Mouse (Mus musculus): Measurements from ENCODE around the gene Rnf113a1. TPM values are rescaled to one million over a fixed set of nuclear protein-coding genes. Genes with fewer than 3 reads are reported as not detected.
"Not testable (repeated sequence)": the region's sequence is repeated elsewhere in the genome, so short reads cannot be mapped to it uniquely, and the experiment has no call there.

The Rnf113a1 gene
- polyA plus RNA-seq, 1 experiment: 4.5 TPM

DNA sequence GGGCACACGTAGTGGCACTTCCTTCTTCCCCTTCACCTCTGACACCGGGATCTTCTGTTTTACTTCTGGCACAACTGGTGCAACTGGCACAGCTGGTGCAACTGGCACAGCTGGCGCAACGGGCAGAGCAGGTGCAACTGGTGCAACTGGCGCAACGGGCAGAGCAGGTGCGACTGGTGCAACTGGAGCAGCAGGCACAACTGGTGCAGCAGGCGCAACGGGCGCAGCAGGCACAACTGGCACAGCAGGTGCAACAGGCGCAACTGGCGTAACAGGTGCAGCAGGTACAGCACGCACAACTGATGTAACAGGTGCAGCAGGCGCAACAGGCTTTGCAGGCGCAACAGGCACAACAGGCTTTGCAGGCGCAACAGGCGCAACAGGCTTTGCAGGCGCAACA is 27.9 kb upstream of the Rnf113a1 start:
- no peaks in the 10 kb centered on the region for H3K79me3 ChIP-seq (ENCODE audit: low read depth)
- H3K79me2 ChIP-seq (ENCODE audit: control insufficient read depth, insufficient read depth): no peaks in the 10 kb centered on the region
- H3K27me3 ChIP-seq (ENCODE audit: control insufficient read depth, insufficient read depth, insufficient read length): no peaks in the 10 kb centered on the region
- TF ChIP-seq CEBPB (IDR thresholded peaks at IDR 0.05; ENCODE audit: low read depth): no peak
- H3K36me3 ChIP-seq (ENCODE audit: control insufficient read depth, insufficient read depth): no peaks in the 10 kb centered on the region
- no peak overlapping the region for H3K4me3 ChIP-seq (ENCODE audit: insufficient read depth, poor library complexity, severe bottlenecking)
- H3ac ChIP-seq (ENCODE audit: control insufficient read depth, insufficient read length, low read depth): no peak overlapping the region

DNA sequence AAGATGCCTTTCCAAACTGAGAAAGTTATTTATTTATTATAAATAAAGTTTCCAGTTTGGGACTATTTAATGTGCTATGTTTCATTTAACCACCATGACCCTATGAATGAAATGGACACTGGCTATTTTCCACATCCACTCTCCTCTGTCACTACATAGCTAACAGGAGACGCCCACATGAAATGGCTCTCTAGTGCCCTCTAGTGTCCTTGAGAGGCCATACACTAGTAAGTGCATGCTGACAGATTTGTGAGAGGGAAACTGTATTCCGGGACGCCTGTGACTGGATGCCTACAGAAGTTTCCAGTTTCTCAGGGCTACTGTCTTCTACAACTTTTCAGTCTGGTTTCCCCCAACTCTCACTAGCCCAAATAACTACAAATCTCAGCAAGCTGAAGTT is 24.0 kb upstream of the Rnf113a1 start:
- Histone ChIP-seq H3K79me2 (ENCODE audit: control insufficient read depth, insufficient read depth) (no peaks in the 10 kb centered on the region), H3ac (ENCODE audit: control insufficient read depth, insufficient read length, low read depth) (no peak overlapping the region), H3K79me3 (ENCODE audit: low read depth) (no peaks in the 10 kb centered on the region), H3K27me3 (ENCODE audit: control insufficient read depth, insufficient read depth, insufficient read length) (no peaks in the 10 kb centered on the region), H3K36me3 (ENCODE audit: control insufficient read depth, insufficient read depth) (no peaks in the 10 kb centered on the region), H3K4me3 (ENCODE audit: insufficient read depth, poor library complexity, severe bottlenecking) (no peak overlapping the region)
- TF ChIP-seq CTCF (IDR thresholded peaks at IDR 0.05; ENCODE audit: control insufficient read depth, insufficient read depth, insufficient read length) (no peak), MYOG (IDR thresholded peaks at IDR 0.05; ENCODE audit: control insufficient read depth, extremely low read depth, insufficient read length) (no peak), FOSL1 (IDR thresholded peaks at IDR 0.05; ENCODE audit: insufficient read depth, low read length, poor library complexity, severe bottlenecking) (no peak), MYOD1 (IDR thresholded peaks at IDR 0.05; ENCODE audit: control insufficient read depth, insufficient read length, low read depth) (no peak), MAX (IDR thresholded peaks at IDR 0.05) (no peak), USF1 (IDR thresholded peaks at IDR 0.05; ENCODE audit: low read depth) (no peak), CEBPB (IDR thresholded peaks at IDR 0.05; ENCODE audit: low read depth) (no peak)

DNA sequence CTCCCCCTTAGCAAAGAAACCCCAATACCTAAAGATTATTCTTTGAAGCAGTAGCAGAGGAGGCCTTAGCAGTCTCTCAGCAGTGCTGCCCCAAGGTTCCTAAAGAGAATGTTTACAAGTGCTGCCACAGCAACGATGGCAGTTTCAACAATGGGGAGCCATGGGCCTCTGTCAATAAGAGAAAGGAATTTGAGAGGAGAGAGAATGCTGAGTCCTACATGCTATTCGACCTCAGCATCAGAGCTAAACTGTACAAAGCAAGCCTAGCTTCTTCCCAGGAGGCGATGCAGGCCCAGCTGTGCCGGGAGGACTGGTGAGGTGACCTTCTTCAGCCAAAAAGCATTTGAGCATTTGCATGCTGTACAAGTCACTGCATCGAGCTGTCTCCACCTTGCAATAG is 22.3 kb upstream of the Rnf113a1 start, which contains the start of gene Akap14:
Akap14 (minus strand) TSS at position 101 of the 400 bp plus-strand sequence.
- Histone ChIP-seq H3K27me3 (ENCODE audit: control insufficient read depth, insufficient read depth, insufficient read length) (no peaks in the 10 kb centered on the region), H3K4me3 (ENCODE audit: insufficient read depth, poor library complexity, severe bottlenecking) (no peak within 1 kb of the TSS), H3K79me2 (ENCODE audit: control insufficient read depth, insufficient read depth) (no peaks in the 10 kb centered on the region), H3K36me3 (ENCODE audit: control insufficient read depth, insufficient read depth) (no peaks in the 10 kb centered on the region), H3K79me3 (ENCODE audit: low read depth) (no peaks in the 10 kb centered on the region), H3ac (ENCODE audit: control insufficient read depth, insufficient read length, low read depth) (no peak within 1 kb of the TSS)
- TF ChIP-seq MYOD1 (IDR thresholded peaks at IDR 0.05; ENCODE audit: control insufficient read depth, insufficient read length, low read depth): no peak
- TF ChIP-seq MYOG (IDR thresholded peaks at IDR 0.05; ENCODE audit: control insufficient read depth, extremely low read depth, insufficient read length): no peak
- TF ChIP-seq USF1 (IDR thresholded peaks at IDR 0.05; ENCODE audit: low read depth): no peak
- TF ChIP-seq MAX (IDR thresholded peaks at IDR 0.05): no peak
- TF ChIP-seq CTCF (IDR thresholded peaks at IDR 0.05; ENCODE audit: control insufficient read depth, insufficient read depth, insufficient read length): no peak
- TF ChIP-seq CEBPB (IDR thresholded peaks at IDR 0.05; ENCODE audit: low read depth): no peak
- no peak for TF ChIP-seq FOSL1 (IDR thresholded peaks at IDR 0.05; ENCODE audit: insufficient read depth, low read length, poor library complexity, severe bottlenecking)

DNA sequence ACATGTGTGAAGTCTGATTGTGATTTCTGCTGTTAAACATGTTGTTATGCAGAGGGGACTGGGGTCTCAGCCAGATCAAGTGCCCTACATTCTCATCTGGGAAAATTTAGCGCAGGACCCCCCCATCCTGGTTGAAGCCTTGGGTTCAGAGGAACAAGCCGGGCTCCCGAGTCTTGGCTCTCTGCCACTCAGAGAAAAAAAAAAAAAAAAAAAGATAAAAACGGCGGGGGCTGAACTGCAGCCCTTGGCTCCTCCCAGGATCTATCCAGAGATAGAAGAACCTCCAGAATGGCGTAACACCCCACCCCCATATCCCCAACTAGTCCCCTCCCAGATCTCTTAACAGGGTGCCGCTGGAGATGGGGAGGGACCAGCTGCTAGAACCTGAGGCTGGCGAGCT is 6.6 kb upstream of the Rnf113a1 start:
- H3K79me3 ChIP-seq (ENCODE audit: low read depth); H3K4me3 ChIP-seq (ENCODE audit: insufficient read depth, poor library complexity, severe bottlenecking); H3K27me3 ChIP-seq (ENCODE audit: control insufficient read depth, insufficient read depth, insufficient read length); H3K36me3 ChIP-seq (ENCODE audit: control insufficient read depth, insufficient read depth); H3K79me2 ChIP-seq (ENCODE audit: control insufficient read depth, insufficient read depth); H3ac ChIP-seq (ENCODE audit: control insufficient read depth, insufficient read length, low read depth): not testable (repeated sequence)

DNA sequence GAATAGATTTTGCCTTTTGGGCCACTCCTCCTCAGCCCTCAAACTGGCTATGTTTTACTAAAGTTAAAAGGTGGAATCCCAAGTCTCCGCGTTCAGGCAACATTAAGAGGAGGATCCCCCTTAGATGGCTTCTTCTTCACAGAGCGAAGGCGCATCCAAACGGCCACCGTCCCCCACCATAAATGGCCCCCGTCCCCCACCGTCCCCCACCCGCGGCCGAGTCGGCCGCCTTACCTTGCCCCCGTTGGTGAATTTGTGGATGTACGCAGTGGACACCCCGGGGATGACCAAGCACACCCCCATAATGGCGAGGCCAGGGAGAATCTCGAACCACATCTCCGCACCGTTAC is 315 bp upstream of the Rnf113a1 start:
- Histone ChIP-seq H3ac (ENCODE audit: control insufficient read depth, insufficient read length, low read depth) (peak overlapping the region; percentile 16), H3K27me3 (ENCODE audit: control insufficient read depth, insufficient read depth, insufficient read length) (no peaks in the 10 kb centered on the region), H3K4me3 (ENCODE audit: insufficient read depth, poor library complexity, severe bottlenecking) (peak overlapping the region; percentile 37), H3K79me3 (ENCODE audit: low read depth) (no peaks in the 10 kb centered on the region), H3K79me2 (ENCODE audit: control insufficient read depth, insufficient read depth) (no peaks in the 10 kb centered on the region), H3K36me3 (ENCODE audit: control insufficient read depth, insufficient read depth) (no peaks in the 10 kb centered on the region)
- no peak for TF ChIP-seq USF1 (IDR thresholded peaks at IDR 0.05; ENCODE audit: low read depth)
- no peak for TF ChIP-seq CEBPB (IDR thresholded peaks at IDR 0.05; ENCODE audit: low read depth)
- no peak for TF ChIP-seq MYOD1 (IDR thresholded peaks at IDR 0.05; ENCODE audit: control insufficient read depth, insufficient read length, low read depth)
- no peak for TF ChIP-seq MAX (IDR thresholded peaks at IDR 0.05)
- TF ChIP-seq MYOG (IDR thresholded peaks at IDR 0.05; ENCODE audit: control insufficient read depth, extremely low read depth, insufficient read length): no peak
- no peak for TF ChIP-seq FOSL1 (IDR thresholded peaks at IDR 0.05; ENCODE audit: insufficient read depth, low read length, poor library complexity, severe bottlenecking)
- no peak for TF ChIP-seq CTCF (IDR thresholded peaks at IDR 0.05; ENCODE audit: control insufficient read depth, insufficient read depth, insufficient read length)

DNA sequence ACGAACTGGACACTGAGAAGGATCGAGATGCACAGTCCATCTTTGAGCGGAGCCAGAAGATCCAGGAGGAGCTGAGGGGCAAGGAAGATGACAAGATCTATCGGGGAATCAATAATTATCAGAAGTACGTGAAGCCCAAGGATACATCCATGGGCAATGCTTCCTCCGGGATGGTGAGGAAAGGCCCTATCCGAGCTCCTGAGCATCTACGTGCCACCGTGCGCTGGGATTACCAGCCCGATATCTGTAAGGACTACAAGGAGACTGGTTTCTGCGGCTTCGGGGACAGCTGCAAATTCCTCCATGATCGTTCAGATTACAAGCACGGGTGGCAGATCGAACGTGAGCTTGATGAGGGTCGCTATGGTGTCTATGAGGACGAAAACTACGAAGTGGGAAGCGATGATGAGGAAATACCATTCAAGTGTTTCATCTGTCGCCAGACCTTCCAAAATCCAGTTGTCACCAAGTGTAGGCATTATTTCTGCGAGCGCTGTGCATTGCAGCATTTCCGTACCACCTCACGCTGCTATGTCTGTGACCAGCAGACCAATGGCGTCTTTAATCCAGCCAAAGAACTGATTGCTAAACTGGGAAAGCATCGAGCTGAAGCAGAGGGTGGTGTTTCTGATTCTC is 817 bp downstream of the Rnf113a1 start:
- peak overlapping the region; percentile 60 for H3ac ChIP-seq (ENCODE audit: control insufficient read depth, insufficient read length, low read depth)
- no peaks in the 10 kb centered on the region for H3K36me3 ChIP-seq (ENCODE audit: control insufficient read depth, insufficient read depth)
- H3K79me2 ChIP-seq (ENCODE audit: control insufficient read depth, insufficient read depth): no peaks in the 10 kb centered on the region
- peak overlapping the region; percentile 37 for H3K4me3 ChIP-seq (ENCODE audit: insufficient read depth, poor library complexity, severe bottlenecking)
- H3K79me3 ChIP-seq (ENCODE audit: low read depth): no peaks in the 10 kb centered on the region
- no peaks in the 10 kb centered on the region for H3K27me3 ChIP-seq (ENCODE audit: control insufficient read depth, insufficient read depth, insufficient read length)
- TF ChIP-seq MAX (IDR thresholded peaks at IDR 0.05): no peak
- TF ChIP-seq MYOD1 (IDR thresholded peaks at IDR 0.05; ENCODE audit: control insufficient read depth, insufficient read length, low read depth): no peak
- TF ChIP-seq FOSL1 (IDR thresholded peaks at IDR 0.05; ENCODE audit: insufficient read depth, low read length, poor library complexity, severe bottlenecking): no peak
- TF ChIP-seq USF1 (IDR thresholded peaks at IDR 0.05; ENCODE audit: low read depth): no peak
- no peak for TF ChIP-seq MYOG (IDR thresholded peaks at IDR 0.05; ENCODE audit: control insufficient read depth, extremely low read depth, insufficient read length)
- no peak for TF ChIP-seq CEBPB (IDR thresholded peaks at IDR 0.05; ENCODE audit: low read depth)
